Mouse (Mus musculus) naive thymus-derived CD4-positive, alpha-beta T cell, adult 5 months (primary cell): ENCODE results near the gene Nxf7. TPM values are rescaled to one million over a fixed set of nuclear protein-coding genes. Genes with fewer than 3 reads are reported as not detected.

Experiments used
- polyA plus RNA-seq: library from polyadenylated mRNA; unstranded; fragments of 100-300 nt; shearing (Covaris generic); gene quantifications from one replicate; pipeline ENCODE4 v1.2.1, GENCODE M21; 2017

Nxf7 gene
- not detected for polyA plus RNA-seq

DNA sequence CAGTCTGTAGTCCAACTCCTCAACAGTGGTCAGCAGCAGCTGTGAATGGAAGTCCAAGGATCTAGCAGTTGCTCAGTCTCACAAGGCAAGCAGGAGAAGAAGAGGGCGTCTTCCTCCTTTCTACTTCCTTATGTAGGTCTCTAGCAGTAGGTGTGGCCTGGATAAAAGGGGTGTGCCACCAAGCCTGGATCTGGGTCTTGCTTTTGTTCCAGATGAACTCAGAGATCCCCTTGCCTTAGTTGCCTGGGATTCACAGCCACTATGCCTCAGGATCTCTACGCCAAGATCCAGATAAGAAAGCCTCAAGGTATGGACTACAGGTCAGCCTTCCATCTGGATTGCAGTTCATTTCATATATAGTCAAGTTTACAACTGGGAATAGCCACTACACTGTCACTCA, at the start of gene Nxf7:
Nxf7 (minus strand) TSS at position 101 of the 400 bp plus-strand sequence.

DNA sequence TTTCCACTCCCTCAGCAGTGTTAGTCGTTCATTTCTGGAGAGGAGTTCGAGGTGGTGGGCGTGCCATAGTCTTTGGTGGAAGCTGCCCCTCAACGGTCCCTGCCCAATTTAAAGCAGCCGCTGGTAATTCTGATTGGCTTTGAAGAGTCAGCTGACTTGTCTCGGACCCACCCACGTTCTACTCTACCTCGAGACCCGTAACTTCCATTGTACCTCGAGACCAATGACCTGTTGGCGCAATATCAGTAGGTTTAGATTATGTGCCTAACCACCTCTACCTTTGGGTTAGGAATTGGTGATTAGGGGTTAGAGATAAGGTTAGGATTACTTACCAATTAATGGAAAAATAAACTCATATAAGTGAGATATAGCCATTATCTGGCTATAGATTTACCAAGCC, 29.0 kb upstream of the Nxf7 start, which contains the start of gene Prame:
Prame (minus strand) TSS at position 101 of the 400 bp plus-strand sequence.

Other genes starting within 250 kb of the Nxf7 start
- not detected for gene Gm5128, start 225.5 kb downstream of the Nxf7 start, polyA plus RNA-seq
- not detected for gene Gm7903, start 164.9 kb downstream of the Nxf7 start, polyA plus RNA-seq
- 0.09 TPM for gene AV320801, start 104.2 kb downstream of the Nxf7 start, polyA plus RNA-seq
- not detected for gene Prame, start 28.9 kb upstream of the Nxf7 start, polyA plus RNA-seq
- gene Tcp11x2, start 95.0 kb upstream of the Nxf7 start, polyA plus RNA-seq = not detected
- not detected for gene Tmsb15a, start 126.5 kb upstream of the Nxf7 start, polyA plus RNA-seq
- gene Armcx5, start 144.0 kb upstream of the Nxf7 start, polyA plus RNA-seq = 28.6 TPM
- gene Gprasp1, start 144.0 kb upstream of the Nxf7 start, polyA plus RNA-seq = 43.7 TPM
- 21.0 TPM for gene Bhlhb9, start 198.8 kb upstream of the Nxf7 start, polyA plus RNA-seq
- 15.1 TPM for gene Gprasp2, start 240.3 kb upstream of the Nxf7 start, polyA plus RNA-seq